Mouse (Mus musculus): ENCODE results near the gene Olfr371.

Gene Olfr371

GRCm38 (mm10) chr8:85225688-85226087 is at the start of gene Olfr371:
Gene Olfr371 (plus strand): TSS chr8:85225988.
- no peak for DNase-seq (ENCODE audit: low read depth in 2 of 2, low spot score in 2 of 2)

GRCm38 (mm10) chr8:85192346-85192745 is 33.4 kb upstream of the Olfr371 start:
- no peak for DNase-seq (ENCODE audit: low read depth in 2 of 2, low spot score in 2 of 2)

- DNase-seq (ENCODE audit: low read depth in 2 of 2, low spot score in 2 of 2) = no peak
Observed at GRCm38 (mm10) chr8:85220220-85220619, 5.6 kb upstream of the Olfr371 start.

- DNase-seq (ENCODE audit: low read depth in 2 of 2, low spot score in 2 of 2) = no peak
Observed at GRCm38 (mm10) chr8:85220992-85221391, 4.8 kb upstream of the Olfr371 start.

- DNase-seq (ENCODE audit: low read depth in 2 of 2, low spot score in 2 of 2) = no peak
Observed at GRCm38 (mm10) chr8:85227297-85227696, 1.5 kb downstream of the Olfr371 start.

Data from CD8-positive naive resting alpha-beta T cell, adult 2 months (primary cell).